Mouse (Mus musculus) hindbrain, postnatal 0 days (tissue): ENCODE data around the gene Bok. TPM values are rescaled to one million over a fixed set of nuclear protein-coding genes. Genes with fewer than 3 reads are reported as not detected.
"Not testable (repeated sequence)": the region's sequence is repeated elsewhere in the genome, so short reads cannot be mapped to it uniquely, and the experiment has no call there.

Experiments
- ATAC-seq: fragments of 200-750 bp; cut with Nextera tagmentation; 2 replicates; pipeline ENCODE4 v1.8.0; 2017; ENCODE audit warnings: mild to moderate bottlenecking, moderate TSS enrichment, moderate library complexity
- DNase-seq: peaks from one replicate; pipeline ENCODE4 v3.0.0-alpha.2; 2015; ENCODE audit warnings: low spot score
- H3K27ac ChIP-seq: fragments of 300-500 bp; sonication (generic); 2 replicates; pipeline ENCODE4 v1.5.1; 2014; ENCODE audit warnings: mild to moderate bottlenecking
- H3K27me3 ChIP-seq: fragments of 300-500 bp; sonication (generic); 2 replicates; pipeline ENCODE4 v1.6.1; 2014; ENCODE audit warnings: low read length, mixed read lengths; ENCODE audit not compliant: insufficient read depth
- H3K36me3 ChIP-seq: fragments of 300-500 bp; sonication (generic); 2 replicates; pipeline ENCODE4 v1.6.1; 2014; ENCODE audit warnings: low read length, mixed read lengths; ENCODE audit not compliant: insufficient read depth
- H3K4me1 ChIP-seq: fragments of 300-500 bp; sonication (generic); 2 replicates; pipeline ENCODE4 v1.6.1; 2014; ENCODE audit warnings: antibody characterized with exemption, low read length, mixed read lengths; ENCODE audit not compliant: insufficient read depth
- H3K4me2 ChIP-seq: fragments of 300-500 bp; sonication (generic); 2 replicates; pipeline ENCODE4 v1.6.1; 2014; ENCODE audit warnings: low read depth, mild to moderate bottlenecking, low read length, moderate library complexity, mixed read lengths
- H3K4me3 ChIP-seq: fragments of 300-500 bp; sonication (generic); 2 replicates; pipeline ENCODE4 v1.5.1; 2014; ENCODE audit warnings: low read length
- H3K9ac ChIP-seq: fragments of 300-500 bp; sonication (generic); replicated peaks from 2 replicates; pipeline ENCODE4 v1.6.1; 2014; ENCODE audit warnings: mild to moderate bottlenecking, low read length, moderate library complexity, mixed read lengths
- H3K9me3 ChIP-seq: fragments of 300-500 bp; sonication (generic); 2 replicates; pipeline ENCODE4 v1.6.1; 2016; ENCODE audit warnings: low read length, mixed read lengths
- CTCF ChIP-seq: IDR thresholded peaks from 2 replicates; pipeline ENCODE4 v1.5.1; 2016; ENCODE audit warnings: antibody characterized with exemption, control low read depth, low read depth
- WGBS: fragments of 180-500 bp; shearing (Covaris S2); extraction: QIAGEN DNeasy Blood & Tissue Kit; methylation state at CpG from one replicate; pipeline ENCODE4 v1.1.7; 2014; 5-methylcytosine and 5-hydroxymethylcytosine counted together
- polyA plus RNA-seq: library from polyadenylated mRNA; unstranded; fragments of >200 nt; fragmentation: Nextera tagmentation; extraction: Ambion mirVana; gene quantifications from 2 replicates; pipeline ENCODE4 v1.2.1, GENCODE M21; 2015
- total RNA-seq: library from RNA; depleted of rRNA; stranded (reverse); fragments of >200 nt; gene quantifications from 2 replicates; pipeline ENCODE4 v1.2.3, GENCODE M21; 2014

The Bok gene
- total and polyA plus RNA-seq, 2 experiments from 2014 or later = 103 to 136 TPM

GRCm38 (mm10) chr1:93654798-93655197, 30.7 kb upstream of the Bok start:
- DNase-seq = no peak
- Histone ChIP-seq H3K9ac (no peak overlapping the region), H3K36me3 (no peaks in the 10 kb centered on the region), H3K27ac (no peak overlapping the region), H3K4me1 (no peaks in the 10 kb centered on the region), H3K27me3 (no peaks in the 10 kb centered on the region), H3K4me3 (no peak overlapping the region), H3K4me2 (no peak overlapping the region), H3K9me3 (no peaks in the 10 kb centered on the region)
- 86% methylated on average over 2 of the region's 2 CpGs for WGBS
- no peak for TF ChIP-seq CTCF
- ATAC-seq = no peak

DNA sequence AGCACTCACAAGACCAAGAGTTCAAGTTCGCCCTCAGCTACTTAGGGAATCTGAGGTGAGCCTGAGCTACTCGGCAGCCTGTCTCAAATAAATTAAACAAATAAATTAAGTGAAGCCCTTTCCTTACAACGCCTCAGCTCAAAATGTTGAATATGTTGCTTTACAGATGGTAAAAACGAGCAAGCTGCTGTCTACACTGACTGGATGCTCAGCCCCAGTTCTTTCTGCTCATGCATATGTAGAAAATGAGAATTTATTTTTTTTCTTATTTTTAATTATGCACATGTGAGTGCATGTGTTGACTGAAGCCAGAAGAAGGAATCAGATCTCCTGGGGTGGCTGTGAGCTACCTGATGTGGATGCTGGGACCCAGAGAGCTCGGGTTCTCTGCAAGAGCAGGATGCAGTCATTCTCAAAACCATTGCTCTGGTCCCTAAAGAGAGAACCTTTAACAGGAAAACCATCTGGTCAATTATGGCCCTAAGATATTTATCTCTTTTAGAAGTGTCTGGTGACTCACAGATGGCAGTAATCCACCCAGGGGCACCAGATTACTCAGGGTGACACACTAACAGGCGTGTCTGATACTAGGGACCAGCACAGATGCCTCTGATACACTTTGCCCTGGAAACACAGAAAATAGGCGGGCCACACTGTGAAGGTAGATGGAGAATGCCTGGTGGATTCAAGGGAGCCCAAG, 29.0 kb upstream of the Bok start:
- H3K4me2 ChIP-seq = no peak overlapping the region
- H3K4me3 ChIP-seq = no peak overlapping the region
- no peaks in the 10 kb centered on the region for H3K9me3 ChIP-seq
- H3K9ac ChIP-seq = no peak overlapping the region
- DNase-seq (no peak), ATAC-seq (no peak)
- WGBS = 67% methylated on average over 7 of the region's 7 CpGs
- TF ChIP-seq CTCF = no peak
- no peaks in the 10 kb centered on the region for H3K36me3 ChIP-seq
- no peaks in the 10 kb centered on the region for H3K27me3 ChIP-seq
- no peaks in the 10 kb centered on the region for H3K4me1 ChIP-seq
- no peak overlapping the region for H3K27ac ChIP-seq

- no peaks in the 10 kb centered on the region for H3K36me3 ChIP-seq
- no peak overlapping the region for H3K4me3 ChIP-seq
- ATAC-seq = no peak
- WGBS = 88% methylated on average over 5 of the region's 5 CpGs
- no peak overlapping the region for H3K4me2 ChIP-seq
- H3K4me1 ChIP-seq = no peaks in the 10 kb centered on the region
- no peak for DNase-seq
- no peaks in the 10 kb centered on the region for H3K9me3 ChIP-seq
- no peaks in the 10 kb centered on the region for H3K27me3 ChIP-seq
- no peak overlapping the region for H3K27ac ChIP-seq
- H3K9ac ChIP-seq = no peak overlapping the region
- no peak for TF ChIP-seq CTCF
Measured at GRCm38 (mm10) chr1:93657025-93657360, 28.5 kb upstream of the Bok start.

DNA sequence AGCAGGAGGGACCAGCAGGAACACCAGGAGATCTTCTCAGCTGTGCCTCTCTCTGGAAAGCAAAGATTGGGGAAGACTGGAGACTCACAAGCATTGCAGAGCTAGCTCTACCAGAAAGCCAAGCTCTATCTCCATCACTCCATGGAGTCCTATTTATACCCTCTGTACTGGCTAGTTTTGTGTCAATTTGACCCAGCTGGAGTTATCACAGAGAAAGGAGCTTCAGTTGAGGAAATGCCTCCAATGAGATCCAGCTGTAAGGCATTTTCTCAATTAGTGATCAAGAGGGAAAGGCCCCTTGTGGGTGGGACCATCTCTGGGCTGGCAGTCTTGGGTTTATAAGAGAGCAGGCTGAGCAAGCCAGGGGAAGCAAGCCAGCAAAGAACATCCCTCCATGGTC, 26.9 kb upstream of the Bok start, which contains the start of gene Stk25:
Gene Stk25 (minus strand): TSS at position 101 of the 400 bp plus-strand sequence.
- ATAC-seq, DNase-seq, H3K9ac ChIP-seq, H3K4me2 ChIP-seq, H3K9me3 ChIP-seq, H3K4me3 ChIP-seq, H3K36me3 ChIP-seq, H3K4me1 ChIP-seq, H3K27ac ChIP-seq, H3K27me3 ChIP-seq: not testable (repeated sequence)

- no peak overlapping the region for H3K4me2 ChIP-seq
- H3K9me3 ChIP-seq = no peaks in the 10 kb centered on the region
- WGBS = 25% methylated on average over 13 of the region's 13 CpGs
- no peak for TF ChIP-seq CTCF
- H3K27ac ChIP-seq = 0 out of 2 replicates have a peak overlapping the region, but pooled peaks have one; percentile 65
- no peak overlapping the region for H3K9ac ChIP-seq
- H3K27me3 ChIP-seq = no peaks in the 10 kb centered on the region
- no peak for ATAC-seq
- no peak for DNase-seq
- H3K4me1 ChIP-seq = peaks cover 8% of the 10 kb centered on the region; the same call in 1 of the 2 replicates
- H3K4me3 ChIP-seq = no peak overlapping the region
- H3K36me3 ChIP-seq = no peaks in the 10 kb centered on the region
Measured at GRCm38 (mm10) chr1:93667760-93668400, 17.6 kb upstream of the Bok start.

- WGBS = 16% methylated on average over 17 of the region's 17 CpGs
- Histone ChIP-seq H3K4me3 (peak overlapping the region; percentile 30), H3K27ac (peak overlapping the region; percentile 65; the same call in 1 of the 2 replicates), H3K4me1 (peaks cover 8% of the 10 kb centered on the region; the same call in 1 of the 2 replicates), H3K9ac (peak overlapping the region; percentile 46), H3K4me2 (peak overlapping the region; percentile 64), H3K27me3 (no peaks in the 10 kb centered on the region), H3K9me3 (no peaks in the 10 kb centered on the region), H3K36me3 (no peaks in the 10 kb centered on the region)
- DNase-seq = peak; percentile 88
- TF ChIP-seq CTCF = peak; percentile 78
- peak; percentile 93 for ATAC-seq
Measured at GRCm38 (mm10) chr1:93668791-93669548, 16.5 kb upstream of the Bok start.
